Mouse (Mus musculus) cerebellum, adult 11-12 months (tissue): ENCODE results near the gene Phactr3.
A peak's percentile ranks its signal among the peaks of the same experiment; 100 is the strongest.

Experiments
- DNase-seq: peaks from one replicate; pipeline ENCODE4 v3.0.0; 2022

The Phactr3 gene

DNA sequence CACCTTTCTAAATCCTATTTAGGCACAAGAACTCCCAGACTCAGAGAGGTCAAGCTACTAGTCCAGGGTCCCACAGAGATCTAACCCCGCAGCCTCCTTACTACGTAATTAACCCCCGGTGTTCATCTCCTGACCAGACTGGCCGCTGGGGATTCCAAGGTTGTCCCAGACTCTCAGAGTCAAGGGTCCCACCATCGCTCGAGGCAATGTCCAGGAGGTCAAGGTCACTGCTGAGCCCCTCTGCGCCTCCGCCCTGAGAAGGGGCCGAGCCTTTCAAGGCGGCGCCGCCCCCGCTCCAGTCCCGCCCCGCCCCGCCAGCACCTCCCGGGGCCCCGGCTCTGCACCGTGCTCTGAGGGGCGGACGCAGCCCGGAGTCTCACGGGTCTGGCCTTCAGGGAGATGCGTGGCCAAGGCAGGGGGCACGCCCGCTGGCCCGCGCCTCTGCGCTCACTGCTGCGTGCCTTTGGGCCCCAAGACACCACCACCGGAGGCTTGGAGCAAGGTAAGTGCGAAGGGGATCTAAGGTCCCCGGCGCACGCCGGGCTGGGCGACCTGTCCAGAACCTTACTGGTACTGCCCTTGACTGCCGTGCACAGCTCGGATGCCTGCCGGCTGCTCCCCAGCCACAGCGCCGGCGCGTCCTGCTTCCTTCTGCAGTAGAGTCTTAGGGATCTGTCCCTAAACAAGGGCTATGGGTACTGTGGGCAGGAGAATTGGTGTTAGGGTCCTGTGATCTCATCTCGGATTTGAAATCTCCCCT lies at the start of gene Phactr3:
TSS of gene Phactr3 (plus strand) at position 175 of the 760 bp plus-strand sequence.
- peak; percentile 74 for DNase-seq

DNA sequence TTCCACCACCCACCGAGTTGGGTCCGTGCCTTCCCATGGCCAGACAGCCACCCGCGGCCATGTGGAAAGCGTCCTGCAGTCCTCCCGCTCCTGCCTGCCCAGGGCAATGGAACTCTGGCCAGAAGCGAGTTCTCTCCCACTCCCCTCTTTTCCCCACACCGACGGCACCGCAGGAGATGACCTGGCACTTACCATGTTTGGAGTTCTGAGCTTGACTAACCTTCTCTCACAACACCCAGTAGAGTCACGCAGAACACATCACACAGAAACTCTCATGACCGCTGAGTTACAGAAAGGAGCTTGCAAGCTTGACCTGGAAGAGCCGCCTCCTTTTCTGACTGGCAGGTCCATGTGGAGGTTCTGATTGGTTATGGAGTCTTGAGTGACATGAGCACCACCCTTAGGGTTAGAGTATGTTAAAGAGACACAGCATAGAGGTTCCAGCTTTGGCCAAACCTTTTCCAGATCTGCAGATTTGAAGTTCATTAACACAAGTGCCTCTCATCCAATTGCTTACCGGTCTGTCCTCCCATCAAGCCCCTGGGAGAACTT lies 40.5 kb upstream of the Phactr3 start, which contains the start of gene Zfp931:
TSS of gene Zfp931 (minus strand) at position 311 of the 552 bp plus-strand sequence.
- DNase-seq = peak; percentile 48

DNA sequence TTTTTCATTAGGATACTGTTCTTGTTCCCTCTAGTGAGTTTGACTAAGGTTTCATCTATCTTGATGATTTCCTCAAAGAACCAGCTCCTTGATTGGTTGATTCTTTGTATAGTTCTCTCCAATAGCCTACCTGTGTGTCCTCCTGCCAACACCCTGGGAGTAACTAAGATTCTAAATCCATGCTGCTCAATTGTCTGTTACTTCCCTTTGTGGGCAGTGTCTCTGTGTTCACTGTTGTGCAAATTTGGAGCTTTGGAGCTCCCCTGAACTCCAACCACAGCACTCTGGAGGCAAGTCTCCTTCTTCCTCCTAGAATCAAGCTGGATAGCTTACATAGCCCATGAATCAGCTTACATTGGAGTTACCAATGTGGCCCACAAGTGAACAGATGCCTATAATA lies 29.2 kb upstream of the Phactr3 start:
- DNase-seq = no peak

DNA sequence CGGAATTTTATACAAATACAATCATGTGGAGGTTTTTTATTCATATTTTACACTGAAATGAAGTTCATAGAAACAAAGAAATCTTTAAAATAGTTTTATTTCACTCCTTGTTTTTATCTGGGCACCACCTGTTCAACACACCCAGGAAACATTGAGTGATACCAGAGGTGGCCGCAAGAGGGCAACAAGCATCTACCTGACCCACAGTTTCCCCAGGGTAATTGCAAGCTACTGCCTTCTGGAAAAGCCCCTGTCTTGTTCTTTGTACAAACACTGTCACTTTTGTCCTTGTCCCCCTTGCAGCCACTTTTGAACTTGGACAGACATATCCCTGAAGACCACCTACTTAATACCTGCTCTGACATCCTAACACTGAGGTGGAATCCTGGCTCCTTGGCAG lies 20.8 kb upstream of the Phactr3 start:
- peak; percentile 58 for DNase-seq

DNA sequence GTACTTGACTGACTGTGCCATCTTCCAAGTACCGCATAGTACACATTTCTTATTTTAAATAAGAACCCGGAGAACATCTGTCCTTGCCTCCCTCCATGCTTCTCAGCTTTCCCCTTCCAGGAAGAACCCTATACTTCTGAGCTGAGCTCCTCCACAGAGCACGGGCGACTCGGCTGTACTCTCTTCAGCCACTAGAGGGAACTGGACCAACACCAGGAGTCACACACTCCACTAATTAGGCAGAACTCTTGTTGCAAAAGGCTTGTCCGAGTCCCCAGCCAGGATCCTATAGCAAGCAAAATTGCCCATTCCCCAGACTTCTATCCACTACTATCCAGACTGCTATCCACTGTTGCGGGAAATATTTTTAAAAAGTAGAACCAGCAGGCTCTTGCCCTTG lies 16.8 kb upstream of the Phactr3 start:
- peak; percentile 75 for DNase-seq

DNA sequence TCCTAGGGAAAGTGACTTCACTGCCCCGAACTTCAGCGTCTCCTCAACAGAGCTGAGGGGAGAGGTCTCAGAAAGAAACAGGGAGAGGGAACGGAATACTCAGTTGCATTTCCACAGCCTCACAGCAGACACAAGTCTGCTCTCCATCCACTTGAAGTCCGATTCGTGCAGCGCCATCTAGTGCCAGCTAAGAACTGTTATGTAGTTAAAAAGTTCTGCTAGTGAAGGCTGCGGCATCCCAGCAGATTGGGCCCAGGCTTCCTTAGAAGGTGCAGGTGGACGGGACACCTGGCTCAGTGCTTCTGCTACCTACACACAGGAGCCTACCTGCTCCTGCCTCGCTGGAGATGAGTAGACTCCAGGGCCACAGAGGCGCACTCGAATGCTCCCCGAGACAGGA lies 829 bp upstream of the Phactr3 start:
- peak; percentile 79 for DNase-seq

DNA sequence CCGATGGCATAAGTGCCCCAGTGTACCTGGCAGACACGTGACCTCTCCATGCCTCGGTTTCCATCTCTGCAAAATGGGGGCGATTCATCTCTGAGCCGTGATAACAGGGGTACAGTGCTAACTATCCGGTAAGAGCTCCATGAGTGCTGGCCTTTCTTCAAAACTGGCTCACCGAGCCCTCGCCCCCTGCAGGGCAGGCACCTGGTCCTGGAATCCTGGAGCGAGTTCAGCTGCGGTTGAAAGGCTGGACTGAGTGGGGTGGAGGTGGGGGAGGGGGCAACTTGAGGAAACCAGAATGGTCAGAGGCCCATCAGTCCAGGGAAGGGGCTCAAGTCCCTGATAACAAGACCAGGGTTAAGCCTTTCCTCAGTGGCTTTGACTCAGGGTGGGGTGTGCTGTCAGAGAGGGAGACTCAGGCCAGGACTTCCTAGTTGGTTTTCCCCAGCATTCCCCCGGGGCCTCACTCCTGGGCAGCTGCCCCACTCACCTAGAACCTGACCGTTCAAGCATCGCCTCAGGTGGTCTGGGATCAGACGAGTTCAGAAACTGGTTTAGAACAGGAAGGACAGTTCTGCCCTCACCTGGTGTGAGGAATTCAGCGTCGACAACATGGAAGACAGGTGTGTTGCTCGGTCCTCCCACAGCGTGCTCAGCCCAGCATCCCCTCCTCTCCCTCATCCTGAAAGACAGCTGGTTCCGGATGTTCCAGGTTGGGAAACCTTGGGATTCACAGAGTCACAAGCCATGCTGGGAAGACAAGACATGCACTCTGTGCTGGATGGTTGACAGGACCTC lies 983 bp downstream of the Phactr3 start:
- peak; percentile 86 for DNase-seq

DNA sequence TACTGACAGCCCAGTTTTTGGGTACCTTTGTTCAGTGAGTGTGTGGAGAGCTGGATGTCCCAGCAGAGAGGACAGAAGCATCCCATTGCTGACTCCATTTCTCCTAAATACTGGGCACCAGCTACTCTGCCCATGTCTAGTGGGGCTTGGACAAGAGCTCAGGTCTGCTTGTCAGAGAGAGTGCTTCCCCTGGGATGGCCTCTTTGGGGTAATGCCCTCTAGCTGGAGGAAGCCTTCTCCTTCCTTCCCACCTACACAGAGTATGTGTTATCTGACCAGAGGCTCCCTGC lies 1.5 kb downstream of the Phactr3 start:
- peak; percentile 52 for DNase-seq

DNA sequence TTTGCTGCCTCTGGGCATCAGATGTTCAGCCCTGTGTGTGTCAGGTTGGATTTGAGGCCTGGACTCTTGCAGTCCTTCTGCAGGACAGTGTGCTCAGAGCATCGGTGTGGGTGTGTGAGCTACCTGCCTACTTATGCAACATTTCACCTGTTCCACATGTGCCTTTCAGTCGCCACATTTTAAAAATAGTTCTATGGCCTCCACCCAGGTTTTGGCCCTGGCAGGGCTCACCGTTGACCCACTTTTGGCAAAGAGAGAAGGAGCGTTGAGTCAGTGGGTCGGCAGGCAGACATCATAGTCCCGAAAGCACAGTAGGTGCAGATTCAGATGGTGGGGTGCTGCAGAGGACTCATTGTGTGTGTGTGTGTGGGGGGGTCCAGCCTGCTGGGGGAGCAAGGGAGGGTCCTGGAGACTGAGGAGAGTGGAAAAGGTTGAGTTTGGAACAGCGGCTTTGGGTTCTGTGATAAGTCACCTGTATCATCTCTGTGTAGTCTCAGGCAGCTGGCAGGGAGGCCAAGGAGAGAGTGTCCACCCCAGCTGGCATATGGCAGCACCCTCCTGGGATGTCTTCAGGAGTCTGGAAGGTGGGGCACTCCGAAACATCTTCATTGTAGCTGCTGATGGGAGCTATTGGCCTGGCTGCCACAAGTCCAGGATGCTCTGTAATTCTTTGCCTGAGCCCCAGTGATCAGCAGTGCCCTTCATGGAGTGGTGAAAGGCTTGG lies 2.0 kb downstream of the Phactr3 start:
- peak; percentile 78 for DNase-seq

DNA sequence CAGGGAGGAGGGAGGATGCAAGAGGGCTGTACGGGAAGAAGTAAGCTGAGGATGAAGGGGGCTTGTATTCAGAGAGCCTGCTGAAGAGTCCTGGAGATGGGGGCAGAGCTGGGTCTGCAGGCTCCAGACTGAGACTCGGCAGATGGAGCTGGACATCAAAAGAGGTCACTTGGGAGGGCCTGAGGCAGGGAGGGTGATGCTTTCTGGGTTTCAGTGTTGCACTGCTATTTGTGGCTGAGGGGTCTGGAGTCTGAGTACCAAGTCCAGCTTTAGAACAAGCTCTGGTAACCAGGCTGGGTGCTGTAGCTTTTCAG lies 2.6 kb downstream of the Phactr3 start:
- DNase-seq = no peak

DNA sequence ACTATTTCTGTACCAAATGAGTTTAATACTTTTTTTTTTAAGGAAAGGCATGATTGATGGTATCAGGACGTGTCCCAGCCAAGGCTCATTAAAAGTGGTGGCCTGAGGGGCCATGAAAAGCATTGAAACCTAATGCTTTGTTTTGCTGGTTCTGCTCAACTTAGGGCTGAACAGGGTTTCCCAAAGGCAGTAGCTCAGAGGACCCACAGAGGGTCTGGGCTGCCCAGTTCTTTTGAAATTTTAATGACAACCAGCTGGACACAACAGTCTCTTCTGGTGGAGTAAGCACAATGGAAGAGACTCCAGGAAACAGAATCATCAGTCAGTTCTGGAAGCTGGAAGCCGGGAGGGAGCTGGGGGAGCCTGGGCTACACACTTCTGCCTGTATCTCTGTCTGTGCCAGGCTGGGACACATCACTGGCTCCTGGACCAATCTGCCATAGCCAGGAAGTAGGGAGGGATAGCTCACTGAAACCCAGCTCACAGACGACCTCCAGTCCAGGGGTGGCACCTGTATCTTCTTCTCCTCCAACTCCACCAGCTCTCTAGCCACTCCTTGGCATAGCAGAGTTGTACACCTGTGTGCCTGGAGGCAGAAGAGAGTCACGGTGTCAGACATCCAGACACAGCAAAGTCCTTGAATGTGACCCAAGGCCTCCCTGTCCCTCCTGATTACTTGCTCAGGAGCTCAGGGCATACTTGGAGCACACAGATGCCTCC lies 3.3 kb downstream of the Phactr3 start:
- peak; percentile 41 for DNase-seq

DNA sequence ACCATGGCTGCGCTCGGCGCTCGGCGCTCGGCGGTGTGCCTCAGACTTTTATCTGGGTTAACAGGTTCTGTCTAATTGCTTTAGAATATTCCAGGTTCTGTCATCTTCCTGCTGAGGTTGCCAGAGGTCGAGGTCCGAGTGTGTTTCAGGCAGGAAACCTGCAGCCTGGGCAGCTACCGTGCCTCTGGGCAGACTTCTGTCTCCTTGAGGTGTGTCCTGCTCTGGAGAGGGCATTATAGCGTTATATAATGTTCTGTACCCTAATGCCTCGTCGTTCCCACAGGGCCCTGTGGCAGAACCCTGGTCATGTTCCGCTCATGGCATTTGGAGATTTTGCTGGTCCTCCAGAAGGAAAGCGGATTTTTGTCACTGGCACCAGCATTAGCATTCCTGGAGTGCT lies 4.7 kb downstream of the Phactr3 start:
- DNase-seq = peak; percentile 25

DNA sequence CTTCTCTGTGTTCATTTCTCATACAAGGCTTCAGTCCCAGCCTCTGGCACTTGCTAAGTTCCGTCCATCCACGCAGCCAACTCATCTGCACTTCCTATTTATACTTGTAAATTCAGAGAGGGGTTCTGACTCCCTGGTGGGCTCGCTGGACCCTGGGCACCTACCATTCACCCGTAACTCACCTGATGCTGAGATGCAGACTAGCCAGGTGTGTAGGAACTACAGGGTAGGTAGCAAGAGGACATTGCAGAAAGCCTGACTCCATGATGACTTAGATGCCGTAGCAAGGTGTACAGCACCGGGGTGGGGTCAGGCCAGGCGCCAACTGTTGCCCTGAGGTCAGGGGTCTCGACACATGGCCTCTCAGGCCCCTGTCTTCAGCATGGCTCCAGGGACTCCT lies 6.7 kb downstream of the Phactr3 start:
- peak; percentile 44 for DNase-seq

DNA sequence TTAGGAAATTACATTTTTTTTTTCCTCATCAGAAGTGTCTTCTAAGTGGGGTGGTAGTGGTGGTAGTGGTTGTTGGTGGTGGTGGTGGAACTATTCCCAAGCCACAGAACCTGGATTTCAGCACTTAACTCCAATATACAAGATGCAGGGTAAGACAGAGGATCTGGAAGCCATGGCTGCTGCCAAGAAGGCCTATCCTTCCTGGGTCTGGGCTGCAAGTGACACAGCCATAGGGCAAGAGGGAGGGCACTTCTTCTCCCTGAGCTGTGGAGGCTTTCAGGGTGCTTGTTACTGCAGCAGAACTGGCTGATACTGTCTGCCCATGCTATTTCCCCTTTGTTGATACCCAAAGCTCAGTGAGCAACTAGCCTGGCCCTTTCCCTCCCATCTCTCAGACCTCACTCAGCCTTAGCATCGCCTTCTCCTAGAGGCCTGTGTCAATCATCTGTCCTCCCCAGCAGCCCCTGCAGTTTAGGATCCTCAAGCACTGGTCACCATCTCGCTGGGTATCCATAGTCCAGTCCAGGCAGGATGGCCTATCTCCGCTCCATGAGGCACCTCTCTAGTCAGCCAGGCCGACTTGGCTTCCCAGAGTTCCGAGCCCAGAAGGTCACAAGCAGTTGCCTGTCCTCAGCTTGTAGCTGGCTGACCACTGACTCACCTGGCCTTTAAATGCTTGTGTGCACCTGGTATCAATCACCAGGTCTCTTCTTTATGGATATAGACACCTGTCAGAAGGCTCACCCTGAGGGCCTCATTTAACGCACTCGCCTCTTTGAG lies 7.5 kb downstream of the Phactr3 start:
- peak; percentile 22 for DNase-seq

DNA sequence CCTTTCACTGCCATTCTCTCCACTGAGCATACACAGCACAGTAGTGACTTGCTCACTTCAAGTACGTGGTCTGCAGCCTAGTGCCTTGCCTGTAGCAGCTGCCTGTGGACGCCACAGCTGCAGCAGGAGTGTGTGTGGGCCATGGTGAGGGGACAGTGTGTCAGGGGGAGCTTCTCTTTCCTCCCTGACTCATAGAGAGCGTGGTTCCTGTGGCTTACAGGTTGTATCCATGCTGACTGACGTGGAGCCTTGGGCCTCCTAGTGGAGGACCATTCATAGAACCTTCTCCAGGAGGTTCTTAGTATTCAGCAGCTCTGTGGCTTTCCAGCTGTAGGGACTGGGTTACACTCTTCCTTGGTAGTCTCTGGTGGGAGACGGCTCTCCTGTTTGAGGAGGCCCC lies 9.8 kb downstream of the Phactr3 start:
- DNase-seq = peak; percentile 46

DNA sequence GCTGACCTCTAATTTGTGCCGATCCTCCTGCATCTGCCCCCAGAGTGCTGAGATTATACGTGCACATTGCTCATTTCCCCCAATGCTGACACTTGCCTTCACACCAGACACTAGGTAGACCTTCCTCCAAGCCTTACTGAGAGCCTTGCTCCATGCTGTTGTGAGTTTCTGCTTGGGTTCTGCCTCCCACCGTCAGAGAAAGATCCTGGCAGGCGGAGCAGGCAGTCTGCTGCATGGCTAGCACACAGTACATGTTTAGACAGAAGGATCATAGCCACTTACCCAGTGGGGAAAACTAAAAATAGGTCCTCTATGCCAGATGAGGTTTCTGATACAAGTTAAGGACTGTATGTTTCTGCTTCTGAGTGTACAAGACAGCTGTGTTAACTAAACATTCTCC lies 10.4 kb downstream of the Phactr3 start:
- DNase-seq = peak; percentile 52

DNA sequence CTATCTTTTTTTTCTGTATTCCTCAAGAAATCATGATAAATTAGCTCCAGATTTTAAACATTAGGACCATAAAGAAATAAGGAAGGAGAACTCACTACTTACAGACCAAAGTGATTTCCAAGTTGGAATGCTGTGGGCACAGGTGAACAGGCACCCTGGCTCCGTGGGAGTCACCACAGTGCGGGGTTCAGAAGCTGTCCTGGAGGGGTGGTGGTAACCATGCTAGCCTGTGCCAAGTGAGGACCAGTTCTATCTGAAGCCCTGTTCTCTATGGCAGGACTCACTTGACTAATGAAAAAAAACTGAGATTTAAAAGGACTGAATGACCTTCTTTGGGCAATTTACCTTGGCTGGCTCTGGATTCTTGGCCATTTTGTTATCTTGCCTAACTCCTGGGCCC lies 10.9 kb downstream of the Phactr3 start:
- DNase-seq = peak; percentile 51

DNA sequence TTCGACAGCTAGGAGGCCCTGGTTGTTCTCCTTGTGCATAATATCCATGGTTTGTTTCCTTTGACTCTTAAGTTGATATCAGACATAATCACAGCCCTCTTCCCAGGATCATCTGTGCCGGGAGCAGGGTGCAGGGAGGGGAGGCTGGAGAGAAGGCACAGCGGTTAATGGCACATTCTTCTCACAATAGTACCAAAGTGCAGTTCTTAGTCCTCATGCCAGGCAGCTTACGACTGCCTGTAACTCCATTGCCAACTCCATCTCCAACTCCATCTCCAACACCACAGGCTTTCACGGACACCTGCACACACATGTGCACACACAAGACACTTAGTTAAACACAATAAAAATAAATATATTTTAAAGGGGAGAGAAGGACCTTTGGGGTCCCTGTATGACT lies 11.8 kb downstream of the Phactr3 start:
- peak; percentile 64 for DNase-seq

DNA sequence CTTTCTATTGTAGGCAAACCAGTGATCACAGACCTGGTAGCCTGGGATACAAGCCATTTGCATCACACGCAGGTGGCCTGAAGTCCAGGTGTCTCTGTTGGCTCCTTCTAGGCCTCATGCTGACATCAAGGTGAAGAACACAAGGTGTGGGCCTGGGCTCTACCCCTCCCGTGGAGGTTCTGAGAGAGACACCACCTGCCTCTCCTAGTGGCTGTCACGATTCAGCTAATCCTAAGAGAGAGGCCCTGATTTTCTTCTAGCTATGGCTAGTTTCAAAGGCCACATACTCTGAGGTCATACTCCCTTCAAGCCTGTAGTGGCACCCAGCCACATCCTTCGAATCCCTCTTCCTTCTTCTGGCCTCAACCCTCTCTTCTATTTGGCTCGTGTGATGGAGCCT lies 12.2 kb downstream of the Phactr3 start:
- DNase-seq = peak; percentile 95

DNA sequence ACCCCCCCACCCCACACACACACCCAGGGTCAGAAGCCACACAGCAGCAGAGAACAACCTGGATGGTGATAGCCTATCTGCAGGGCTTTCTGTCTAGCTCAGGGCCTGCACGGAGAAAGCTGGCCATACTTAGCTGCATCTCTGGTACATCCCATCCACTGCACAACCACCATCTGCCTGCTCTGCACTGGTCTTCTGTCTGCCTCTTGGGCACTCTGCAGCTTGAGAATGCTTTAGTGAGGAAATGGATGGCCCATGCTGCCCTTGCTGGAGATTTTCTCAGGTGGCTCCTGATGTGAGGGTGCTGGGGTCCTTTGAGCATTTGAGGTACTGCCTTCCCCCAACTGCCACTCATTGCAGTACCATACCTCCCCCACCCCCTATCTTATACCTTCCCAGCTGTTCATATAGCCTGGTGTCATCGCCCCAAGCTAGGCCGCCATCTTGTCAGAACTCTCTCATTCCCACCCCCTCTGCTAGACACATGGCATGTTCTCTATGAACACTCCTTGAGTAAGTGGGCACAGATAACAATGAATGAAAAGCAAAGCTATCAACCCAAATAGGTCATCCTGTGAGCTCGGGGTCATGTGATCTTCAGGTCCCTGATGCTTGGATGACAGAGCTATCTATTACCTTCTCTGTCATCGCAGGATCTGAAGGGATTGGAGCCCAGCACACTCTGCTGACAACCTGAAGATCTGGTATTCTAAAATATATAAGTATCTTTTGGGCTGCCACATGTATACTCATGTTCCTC lies 13.0 kb downstream of the Phactr3 start:
- DNase-seq = peak; percentile 50

DNA sequence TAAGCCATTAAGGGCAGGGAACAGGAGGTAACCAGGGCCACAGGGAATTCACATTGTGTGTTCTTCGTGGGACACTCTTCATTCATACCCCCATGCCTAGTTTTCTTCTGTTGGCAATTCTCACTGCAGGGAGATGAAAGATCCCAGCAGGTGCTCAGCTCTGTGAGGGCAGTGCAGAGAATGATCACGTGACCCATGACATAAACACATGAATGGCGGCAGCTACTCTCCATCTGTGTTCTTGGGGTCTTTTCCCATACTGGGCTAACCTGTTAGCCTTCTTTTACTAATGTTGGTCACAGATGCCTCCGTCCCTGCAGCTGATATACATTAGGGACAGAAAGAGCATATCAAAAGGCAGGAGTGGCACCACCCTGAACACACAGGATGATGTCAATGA lies 16.9 kb downstream of the Phactr3 start:
- peak; percentile 28 for DNase-seq
